Mouse (Mus musculus) kidney, embryonic 16.5 days (tissue): Measurements from ENCODE around the gene Sbk3. TPM values are rescaled to one million over a fixed set of nuclear protein-coding genes. Genes with fewer than 3 reads are reported as not detected.
"Not testable (repeated sequence)": the region's sequence is repeated elsewhere in the genome, so short reads cannot be mapped to it uniquely, and the experiment has no call there.

ENCODE experiments used
- ATAC-seq: fragments of 200-750 bp; cut with Nextera tagmentation; 2 replicates; pipeline ENCODE4 v1.8.0; 2017; ENCODE audit warnings: moderate TSS enrichment; ENCODE audit not compliant: low FRiP score, low TSS enrichment
- H3K27ac ChIP-seq: fragments of 300-500 bp; sonication (generic); 2 replicates; pipeline ENCODE4 v1.5.1; 2014; ENCODE audit warnings: low read length
- H3K27me3 ChIP-seq: fragments of 300-500 bp; sonication (generic); 2 replicates; pipeline ENCODE4 v1.6.1; 2014; ENCODE audit warnings: low read length, control low read depth, mixed read lengths; ENCODE audit not compliant: insufficient read depth
- H3K36me3 ChIP-seq: fragments of 300-500 bp; sonication (generic); 2 replicates; pipeline ENCODE4 v1.6.1; 2014; ENCODE audit warnings: low read length, control low read depth, mixed read lengths; ENCODE audit not compliant: insufficient read depth
- H3K4me1 ChIP-seq: fragments of 300-500 bp; sonication (generic); 2 replicates; pipeline ENCODE4 v1.6.1; 2014; ENCODE audit warnings: low read length, control low read depth, mixed read lengths; ENCODE audit not compliant: insufficient read depth
- H3K4me2 ChIP-seq: fragments of 300-500 bp; sonication (generic); replicated peaks from 2 replicates; pipeline ENCODE4 v1.6.1; 2014; ENCODE audit warnings: low read depth, low read length
- H3K4me3 ChIP-seq: fragments of 300-500 bp; sonication (generic); 2 replicates; pipeline ENCODE4 v1.5.1; 2014; ENCODE audit warnings: mild to moderate bottlenecking, low read length
- H3K9ac ChIP-seq: fragments of 300-500 bp; sonication (generic); replicated peaks from 2 replicates; pipeline ENCODE4 v1.6.1; 2014; ENCODE audit warnings: low read length
- H3K9me3 ChIP-seq: fragments of 300-500 bp; sonication (generic); 2 replicates; pipeline ENCODE4 v1.6.1; 2016; ENCODE audit warnings: low read length, control low read depth
- WGBS: fragments of 180-500 bp; shearing (Covaris S2); extraction: QIAGEN DNeasy Blood & Tissue Kit; methylation state at CpG from one replicate; pipeline ENCODE4 v1.1.7; 2014; 5-methylcytosine and 5-hydroxymethylcytosine counted together
- polyA plus RNA-seq: library from polyadenylated mRNA; unstranded; fragments of >200 nt; fragmentation: Nextera tagmentation; extraction: Ambion mirVana; gene quantifications from 2 replicates; pipeline ENCODE4 v1.2.1, GENCODE M21; 2015

The Sbk3 gene
- polyA plus RNA-seq, 1 experiment from 2014 or later, result not detected

GRCm38 (mm10) chr7:5014251-5015117, 43.5 kb upstream of the Sbk3 start, which contains the start of the genes Zfp524 and Fiz1:
Zfp524 (plus strand) TSS chr7:5014415.
Fiz1 (minus strand) TSS chr7:5014697.
- H3K4me1 ChIP-seq, result peaks cover 21% of the 10 kb centered on the region
- H3K9me3 ChIP-seq, result no peaks in the 10 kb centered on the region
- H3K4me3 ChIP-seq, result peak within 1 kb of the TSS; percentile 86
- peak within 1 kb of the TSS; percentile 95 for H3K9ac ChIP-seq
- H3K27ac ChIP-seq, result peak within 1 kb of the TSS; percentile 99
- 0% methylated on average over 41 of the region's 42 CpGs for WGBS
- peak within 1 kb of the TSS; percentile 73 for H3K4me2 ChIP-seq
- H3K36me3 ChIP-seq, result peaks cover 42% of the 10 kb centered on the region
- no peaks in the 10 kb centered on the region for H3K27me3 ChIP-seq
- ATAC-seq, result peak; percentile 81

- no peak overlapping the region for H3K9ac ChIP-seq
- H3K27ac ChIP-seq, result no peak overlapping the region
- 92% methylated on average over 27 of the region's 27 CpGs for WGBS
- H3K27me3 ChIP-seq, result no peaks in the 10 kb centered on the region
- no peak for ATAC-seq
- H3K36me3 ChIP-seq, result peaks cover 58% of the 10 kb centered on the region
- H3K9me3 ChIP-seq, result no peaks in the 10 kb centered on the region
- H3K4me1 ChIP-seq, result peaks cover 13% of the 10 kb centered on the region
- H3K4me2 ChIP-seq, result peak overlapping the region; percentile 54
- peak overlapping the region; percentile 86; the same call in 1 of the 2 replicates for H3K4me3 ChIP-seq
Measured at GRCm38 (mm10) chr7:5012681-5013513, 41.9 kb upstream of the Sbk3 start.

- H3K9ac ChIP-seq, result no peak overlapping the region
- no peaks in the 10 kb centered on the region for H3K9me3 ChIP-seq
- no peak overlapping the region for H3K4me2 ChIP-seq
- H3K36me3 ChIP-seq, result peaks cover 67% of the 10 kb centered on the region
- 0 out of 2 replicates have a peak, but pooled peaks cover 2% of the 10 kb centered on the region for H3K4me1 ChIP-seq
- no peaks in the 10 kb centered on the region for H3K27me3 ChIP-seq
- 95% methylated on average over 23 of the region's 26 CpGs for WGBS
- H3K4me3 ChIP-seq, result no peak overlapping the region
- ATAC-seq, result 0 out of 2 replicates have a peak, but pooled peaks have one; percentile 13
- no peak overlapping the region for H3K27ac ChIP-seq
Measured at GRCm38 (mm10) chr7:5008229-5008628, 37.3 kb upstream of the Sbk3 start.

GRCm38 (mm10) chr7:5002876-5003275, 31.9 kb upstream of the Sbk3 start:
- not testable (repeated sequence) for H3K27me3 ChIP-seq, H3K4me1 ChIP-seq, H3K9ac ChIP-seq, H3K9me3 ChIP-seq, H3K4me3 ChIP-seq, H3K27ac ChIP-seq, H3K4me2 ChIP-seq, ATAC-seq
- WGBS, result 74% methylated on average over 8 of the region's 8 CpGs
- H3K36me3 ChIP-seq, result peaks cover 18% of the 10 kb centered on the region

GRCm38 (mm10) chr7:4999876-5000275, 28.9 kb upstream of the Sbk3 start:
- WGBS, result 65% methylated on average over 2 of the region's 2 CpGs
- Histone ChIP-seq H3K4me2 (no peak overlapping the region), H3K4me3 (no peak overlapping the region), H3K4me1 (peaks cover 15% of the 10 kb centered on the region), H3K36me3 (no peaks in the 10 kb centered on the region), H3K9me3 (no peaks in the 10 kb centered on the region), H3K27me3 (no peaks in the 10 kb centered on the region), H3K27ac (no peak overlapping the region), H3K9ac (no peak overlapping the region)
- no peak for ATAC-seq

GRCm38 (mm10) chr7:4996934-4997333, 26.0 kb upstream of the Sbk3 start:
- Histone ChIP-seq H3K36me3 (peaks cover 20% of the 10 kb centered on the region), H3K9ac (no peak overlapping the region; the same call in 1 of the 2 replicates), H3K27ac (peak overlapping the region; percentile 72; the same call in 1 of the 2 replicates), H3K4me3 (peak overlapping the region; percentile 85), H3K27me3 (no peaks in the 10 kb centered on the region), H3K4me1 (peaks cover 18% of the 10 kb centered on the region), H3K4me2 (peak overlapping the region; percentile 86), H3K9me3 (peaks cover 14% of the 10 kb centered on the region)
- no peak for ATAC-seq
- 72% methylated on average over 6 of the region's 8 CpGs for WGBS

GRCm38 (mm10) chr7:4996003-4996895, 25.3 kb upstream of the Sbk3 start, which contains the start of gene Zfp579:
Zfp579 (minus strand) TSS chr7:4996158.
- H3K27me3 ChIP-seq, result no peaks in the 10 kb centered on the region

GRCm38 (mm10) chr7:4995268-4996002, 24.5 kb upstream of the Sbk3 start:
- no peaks in the 10 kb centered on the region for H3K27me3 ChIP-seq
- peaks cover 18% of the 10 kb centered on the region for H3K4me1 ChIP-seq
- 4% methylated on average over 19 of the region's 19 CpGs for WGBS
- ATAC-seq, result peak; percentile 33
- peaks cover 20% of the 10 kb centered on the region for H3K9me3 ChIP-seq
- H3K4me2 ChIP-seq, result peak overlapping the region; percentile 86
- H3K36me3 ChIP-seq, result peaks cover 29% of the 10 kb centered on the region
- H3K27ac ChIP-seq, result 0 out of 2 replicates have a peak overlapping the region, but pooled peaks have one; percentile 46
- H3K9ac ChIP-seq, result peak overlapping the region; percentile 90
- H3K4me3 ChIP-seq, result peak overlapping the region; percentile 85

More at GRCm38 (mm10) chr7:4996003-4996895, 25.3 kb upstream of the Sbk3 start, which contains the start of gene Zfp579:
- Histone ChIP-seq H3K4me3 (peak within 1 kb of the TSS; percentile 85), H3K9me3 (peaks cover 18% of the 10 kb centered on the region), H3K4me2 (peak within 1 kb of the TSS; percentile 86), H3K9ac (peak within 1 kb of the TSS; percentile 90), H3K4me1 (peaks cover 18% of the 10 kb centered on the region), H3K27ac (peak within 1 kb of the TSS; percentile 72), H3K36me3 (peaks cover 27% of the 10 kb centered on the region)
- 7% methylated on average over 16 of the region's 26 CpGs for WGBS
- ATAC-seq, result peak; percentile 84
